Mouse (Mus musculus) cortical plate, adult 2 months (tissue): ENCODE results near the gene Esx1.

Experiments
- CTCF ChIP-seq: fragments of 200-500 bp; IDR thresholded peaks from 2 replicates; pipeline ENCODE4 v1.5.1; 2011; ENCODE audit warnings: mild to moderate bottlenecking, control low read depth, low read length; ENCODE audit not compliant: insufficient read depth; ENCODE audit errors: extremely low read depth
- POLR2A ChIP-seq: fragments of 200-500 bp; IDR thresholded peaks from 2 replicates; pipeline ENCODE4 v1.6.1; 2011; ENCODE audit warnings: mild to moderate bottlenecking, low read length, control low read depth; ENCODE audit not compliant: insufficient read depth; ENCODE audit errors: extremely low read depth

- TF ChIP-seq CTCF = no peak
- TF ChIP-seq POLR2A = no peak
Measured at GRCm38 (mm10) chrX:137162700-137163099, 40.8 kb upstream of the Esx1 start.
